Mouse (Mus musculus): ENCODE measurements at regions not wholly inside any gene's neighbourhood (a gene's known extent, or its start where the extent isn't known, plus 50 kb on each side); places are given as distances from the start of the nearest gene placed in this dataset.

DNA sequence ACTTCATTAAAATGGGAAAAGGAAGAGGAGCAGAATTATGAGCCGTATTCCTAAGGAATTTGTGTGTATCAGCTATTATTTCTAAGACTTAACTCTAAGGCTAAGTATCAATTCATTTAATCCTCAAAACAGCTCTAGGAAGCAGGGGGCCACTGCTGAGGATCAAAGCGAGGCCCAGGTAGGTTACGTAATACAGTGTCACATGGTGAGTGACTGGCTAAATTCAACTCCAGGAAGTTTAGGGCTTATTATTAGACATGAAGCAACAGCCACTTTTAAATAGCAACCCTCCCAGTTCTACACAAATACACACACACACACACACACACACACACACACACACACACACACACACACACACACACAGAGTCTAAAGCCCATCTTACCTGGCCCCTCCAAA is 109.3 kb downstream of the Nog start:
- WGBS = 80% methylated on average over 3 of the region's 3 CpGs

DNA sequence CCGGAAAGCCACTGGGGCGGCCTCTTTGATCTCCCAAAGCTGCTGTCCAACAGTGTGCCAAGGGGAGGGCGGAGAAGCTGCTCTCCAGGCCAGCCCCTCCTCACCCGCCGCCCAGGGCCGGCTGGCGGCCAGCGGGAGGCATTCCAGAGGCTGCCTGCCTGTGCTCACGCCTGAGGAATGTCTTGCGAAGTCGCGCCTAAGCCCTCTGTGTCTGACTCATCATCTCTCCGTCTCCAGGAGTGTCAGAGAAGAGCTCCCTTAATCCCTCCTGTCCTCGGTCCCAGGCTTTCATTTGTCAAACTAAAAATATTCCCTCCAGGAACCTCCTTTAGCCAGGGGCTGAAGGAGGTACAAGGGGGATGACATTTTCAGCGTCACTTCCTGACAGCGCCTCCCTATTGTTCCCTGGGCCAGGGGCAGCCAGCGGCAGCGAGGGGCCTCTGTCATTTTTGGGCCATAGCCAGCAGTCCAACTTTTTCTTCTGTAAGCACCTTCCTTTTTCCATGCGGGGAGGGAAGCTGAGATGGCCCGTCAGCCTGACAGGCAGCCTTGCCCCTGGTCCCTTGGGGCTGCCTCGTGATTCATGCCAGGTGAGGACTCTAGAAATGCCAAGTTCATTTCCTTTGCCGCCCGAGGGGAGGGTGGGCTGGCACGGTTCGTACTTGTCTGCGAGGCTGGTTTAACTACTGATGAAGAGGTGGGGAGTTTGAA is 113.4 kb downstream of the Gm525 start:
- H3K36me3 ChIP-seq (replicated peaks) = no peaks in the 10 kb centered on the region
- peak; percentile 56 for DNase-seq (ENCODE audit: extremely low spot score, low spot score)
- H3K27me3 ChIP-seq (ENCODE audit: poor library complexity, severe bottlenecking) = peaks cover 34% of the 10 kb centered on the region
- H3K27ac ChIP-seq = peak overlapping the region; percentile 77
- H3K4me1 ChIP-seq = peaks cover 18% of the 10 kb centered on the region
- WGBS = 12% methylated on average over 26 of the region's 26 CpGs
- no peaks in the 10 kb centered on the region for H3K9me3 ChIP-seq
- peak overlapping the region; percentile 42 for H3K4me3 ChIP-seq

More for the DNA sequence above, 109.3 kb downstream of the Nog start:
- H3K27ac ChIP-seq = no peak overlapping the region
- peaks cover 1% of the 10 kb centered on the region; the same call in 1 of the 2 replicates for H3K4me1 ChIP-seq
- H3K27me3 ChIP-seq (ENCODE audit: poor library complexity, severe bottlenecking) = peaks cover 11% of the 10 kb centered on the region
- no peaks in the 10 kb centered on the region; the same call in 1 of the 2 replicates for H3K9me3 ChIP-seq
- no peak overlapping the region for H3K4me3 ChIP-seq
- no peaks in the 10 kb centered on the region for H3K36me3 ChIP-seq (replicated peaks)
- no peak for DNase-seq (ENCODE audit: extremely low spot score, low spot score)

DNA sequence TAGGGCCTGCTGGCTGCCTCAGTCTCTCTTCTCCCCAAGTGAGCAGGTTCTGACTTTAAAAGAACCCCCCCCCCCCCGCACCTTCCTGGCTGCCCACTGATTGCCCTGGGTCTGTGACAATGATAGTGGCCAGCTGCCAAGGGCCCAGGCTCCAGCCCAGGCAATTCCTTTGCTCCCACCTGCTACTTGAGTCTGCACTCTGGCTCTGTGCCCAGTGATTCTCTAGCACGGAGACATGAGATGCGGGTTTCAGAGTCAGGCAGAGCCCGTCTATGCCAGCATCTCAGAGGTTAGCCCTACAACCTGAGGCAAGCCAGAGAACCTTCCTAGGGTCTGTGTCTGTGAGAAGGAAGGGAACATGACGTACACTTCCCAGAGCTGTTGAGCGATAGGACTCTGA is 112.2 kb downstream of the Gm525 start:
- Histone ChIP-seq H3K36me3 (replicated peaks) (no peaks in the 10 kb centered on the region), H3K27ac (no peak overlapping the region; the same call in 1 of the 2 replicates), H3K4me3 (no peak overlapping the region), H3K9me3 (no peaks in the 10 kb centered on the region), H3K27me3 (ENCODE audit: poor library complexity, severe bottlenecking) (peaks cover 34% of the 10 kb centered on the region), H3K4me1 (peaks cover 18% of the 10 kb centered on the region)
- DNase-seq (ENCODE audit: extremely low spot score, low spot score) = no peak
- 92% methylated on average over 6 of the region's 6 CpGs for WGBS

DNA sequence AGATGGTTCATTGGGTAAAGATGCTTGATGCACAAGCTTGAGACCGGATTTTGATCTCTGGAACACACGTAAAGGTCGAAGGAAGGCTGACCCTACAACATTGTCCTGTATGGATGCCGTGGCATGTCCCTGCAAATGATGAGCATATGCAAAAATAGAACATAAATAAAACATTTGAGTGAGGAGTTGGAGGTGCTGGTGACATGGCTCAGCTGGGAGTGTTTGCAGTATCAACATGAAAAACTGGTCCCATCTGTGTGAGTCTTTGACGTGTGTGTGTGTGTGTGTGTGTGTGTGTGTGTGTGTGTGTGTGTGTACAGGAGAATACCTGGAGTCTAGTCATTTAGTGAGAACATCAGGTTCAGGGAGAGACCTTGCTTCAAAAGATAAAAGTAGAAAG is 107.8 kb downstream of the Gm525 start:
- no peaks in the 10 kb centered on the region for H3K36me3 ChIP-seq (replicated peaks)

DNA sequence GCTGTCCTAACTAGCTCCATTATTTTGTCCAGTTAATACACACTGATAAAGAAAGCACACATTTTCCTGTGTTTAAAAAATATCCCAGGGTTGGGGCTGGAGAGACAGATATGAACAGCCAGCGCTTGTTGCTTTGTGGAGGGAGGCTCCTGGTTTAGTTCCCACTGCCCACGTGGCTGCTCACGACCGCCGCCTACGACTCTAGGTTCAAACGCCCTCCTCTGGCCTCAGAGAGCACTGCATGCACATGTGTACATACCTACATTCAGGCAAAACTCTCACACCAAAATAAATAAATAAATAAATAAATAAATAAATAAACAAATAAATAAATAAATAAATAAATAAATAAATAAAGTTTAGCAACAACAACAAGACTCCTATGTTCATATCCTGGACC is 104.8 kb downstream of the Gm525 start:
- Histone ChIP-seq H3K36me3 (replicated peaks) (no peaks in the 10 kb centered on the region), H3K4me3 (no peak overlapping the region), H3K27ac (no peak overlapping the region), H3K27me3 (ENCODE audit: poor library complexity, severe bottlenecking) (no peaks in the 10 kb centered on the region), H3K4me1 (peaks cover 16% of the 10 kb centered on the region), H3K9me3 (no peaks in the 10 kb centered on the region)
- DNase-seq (ENCODE audit: extremely low spot score, low spot score) = no peak
- 93% methylated on average over 7 of the region's 7 CpGs for WGBS

More for the DNA sequence above, 107.8 kb downstream of the Gm525 start:
- Histone ChIP-seq H3K4me1 (peaks cover 4% of the 10 kb centered on the region), H3K27me3 (ENCODE audit: poor library complexity, severe bottlenecking) (peaks cover 11% of the 10 kb centered on the region), H3K9me3 (no peaks in the 10 kb centered on the region), H3K4me3 (no peak overlapping the region), H3K27ac (no peak overlapping the region)
- DNase-seq (ENCODE audit: extremely low spot score, low spot score) = no peak
- WGBS = 89% methylated on average over 5 of the region's 5 CpGs

DNA sequence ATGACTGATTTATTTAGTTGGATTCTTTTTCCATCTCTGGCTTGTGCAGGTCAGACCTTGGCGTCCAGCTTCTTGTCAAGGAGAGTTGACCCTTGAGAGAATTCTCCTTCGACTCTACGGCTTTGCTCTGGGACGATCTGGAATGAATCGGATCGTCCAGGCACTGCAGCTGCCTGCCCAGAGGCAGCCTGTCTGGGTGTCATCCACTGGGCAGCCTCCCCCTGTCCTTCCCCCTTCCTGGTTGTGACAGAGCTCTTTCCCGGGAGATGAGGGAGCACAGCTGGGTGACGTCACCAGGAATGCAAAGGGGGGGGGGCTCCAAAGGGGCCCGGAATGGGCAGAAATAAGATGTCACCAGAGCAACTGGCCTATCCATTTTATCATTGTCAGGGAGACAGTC is 101.9 kb downstream of the Gm525 start:
- WGBS = 14% methylated on average over 9 of the region's 9 CpGs
- 0 out of 2 replicates have a peak overlapping the region, but pooled peaks have one; percentile 12 for H3K4me3 ChIP-seq

DNA sequence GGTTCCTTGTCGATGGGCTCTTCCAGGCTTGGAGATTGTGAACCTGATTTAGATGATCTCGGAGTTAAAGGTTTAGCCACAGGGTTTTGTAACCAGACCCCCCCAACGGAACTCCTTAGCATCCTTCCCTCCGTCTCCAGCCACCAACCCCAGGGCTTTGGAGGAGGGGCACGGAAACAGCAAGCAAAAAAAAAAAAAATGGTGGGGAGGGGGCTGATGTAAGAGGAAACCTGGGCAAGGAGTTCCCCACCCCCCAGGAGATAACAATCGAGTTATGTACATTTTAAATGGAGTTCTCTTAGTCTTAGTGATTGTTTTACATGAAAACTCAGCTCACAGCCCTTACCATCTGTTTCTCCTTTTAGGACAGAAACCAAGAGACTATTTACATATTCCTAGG is 101.3 kb downstream of the Gm525 start:
- Histone ChIP-seq H3K27me3 (ENCODE audit: poor library complexity, severe bottlenecking) (no peaks in the 10 kb centered on the region), H3K9me3 (no peaks in the 10 kb centered on the region), H3K4me1 (peaks cover 16% of the 10 kb centered on the region), H3K4me3 (0 out of 2 replicates have a peak overlapping the region, but pooled peaks have one; percentile 12), H3K36me3 (replicated peaks) (no peaks in the 10 kb centered on the region), H3K27ac (no peak overlapping the region)
- WGBS = 34% methylated on average over 6 of the region's 6 CpGs
- DNase-seq (ENCODE audit: extremely low spot score, low spot score) = no peak

More for the DNA sequence above, 101.9 kb downstream of the Gm525 start:
- no peaks in the 10 kb centered on the region for H3K36me3 ChIP-seq (replicated peaks)
- peaks cover 16% of the 10 kb centered on the region for H3K4me1 ChIP-seq
- H3K9me3 ChIP-seq = no peaks in the 10 kb centered on the region
- H3K27me3 ChIP-seq (ENCODE audit: poor library complexity, severe bottlenecking) = no peaks in the 10 kb centered on the region
- DNase-seq (ENCODE audit: extremely low spot score, low spot score) = no peak
- H3K27ac ChIP-seq = no peak overlapping the region; the same call in 1 of the 2 replicates

DNA sequence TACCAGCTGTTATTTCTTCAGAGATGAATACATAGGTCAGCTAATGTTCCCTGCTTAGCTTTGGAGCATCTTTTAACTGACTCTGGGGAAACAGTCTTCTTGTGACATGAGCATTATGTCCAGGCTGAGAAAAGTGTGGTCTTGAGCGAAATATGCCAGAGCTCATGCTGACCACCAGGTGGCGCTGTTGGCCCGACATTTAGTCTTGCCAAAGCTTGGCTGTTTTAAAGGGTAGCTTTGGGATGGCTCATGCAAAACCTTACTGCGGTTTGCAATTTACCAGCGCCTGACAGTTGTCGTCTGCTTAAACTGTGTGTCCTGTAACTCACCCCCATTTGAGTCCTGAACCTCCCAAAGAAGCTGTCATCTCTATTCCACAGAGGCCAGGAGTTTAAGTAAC is 91.6 kb downstream of the Gm525 start:
- peak; percentile 81 for DNase-seq (ENCODE audit: extremely low spot score, low spot score)
- Histone ChIP-seq H3K27ac (no peak overlapping the region), H3K4me1 (no peaks in the 10 kb centered on the region), H3K9me3 (no peaks in the 10 kb centered on the region), H3K27me3 (ENCODE audit: poor library complexity, severe bottlenecking) (peaks cover 9% of the 10 kb centered on the region), H3K36me3 (replicated peaks) (no peaks in the 10 kb centered on the region), H3K4me3 (no peak overlapping the region)
- WGBS = 19% methylated on average over 6 of the region's 6 CpGs

DNA sequence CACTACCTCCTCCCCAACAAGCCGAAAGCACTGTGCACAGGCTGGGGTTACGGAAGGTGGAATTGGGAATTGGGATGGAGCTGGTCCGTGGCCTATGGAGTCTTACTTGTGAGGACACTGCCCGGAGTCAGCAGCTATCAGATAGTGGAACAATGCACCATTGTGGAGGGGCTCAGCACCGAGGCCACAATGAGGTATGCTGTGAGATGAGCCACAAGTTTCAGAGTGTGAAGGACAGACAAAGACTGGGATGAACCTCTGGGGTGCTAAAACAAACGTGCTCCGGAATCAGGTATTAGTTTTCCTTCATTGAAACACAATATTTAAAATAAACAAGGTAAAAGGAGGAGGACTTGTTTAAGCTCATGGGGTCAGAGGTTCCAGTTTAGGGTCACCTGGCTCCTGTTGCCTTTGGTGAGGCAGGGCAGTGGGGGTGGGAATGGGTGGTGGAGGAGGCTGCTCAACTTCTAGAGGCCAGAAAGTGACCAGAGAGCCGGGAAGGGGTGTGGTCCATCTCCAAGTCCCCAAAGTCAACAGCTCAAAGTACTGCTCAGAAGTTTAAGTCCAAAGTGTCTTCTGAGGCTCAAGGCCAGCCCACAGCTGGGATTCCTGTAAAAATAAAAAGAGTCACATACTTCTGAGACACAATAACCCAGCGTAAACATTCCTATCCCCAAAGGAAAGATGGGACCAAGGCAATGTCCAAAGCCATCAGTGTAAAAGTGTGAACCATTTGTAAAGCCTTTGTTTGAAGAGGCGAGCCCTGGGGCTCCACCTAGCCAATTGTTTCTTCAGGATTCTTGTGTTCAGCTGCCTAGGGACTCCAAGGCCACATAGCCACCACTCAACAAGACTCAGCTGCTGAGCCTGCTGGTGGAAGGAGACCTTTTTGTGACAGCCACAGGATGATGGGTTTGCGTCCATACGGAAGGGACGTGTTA is 80.1 kb downstream of the Gm525 start:
- Histone ChIP-seq H3K27me3 (ENCODE audit: poor library complexity, severe bottlenecking) (no peaks in the 10 kb centered on the region), H3K4me3 (no peak overlapping the region), H3K4me1 (peaks cover 5% of the 10 kb centered on the region; the same call in 1 of the 2 replicates), H3K27ac (no peak overlapping the region), H3K36me3 (replicated peaks) (no peaks in the 10 kb centered on the region), H3K9me3 (no peaks in the 10 kb centered on the region)
- WGBS = 79% methylated on average over 13 of the region's 13 CpGs
- DNase-seq (ENCODE audit: extremely low spot score, low spot score) = no peak

DNA sequence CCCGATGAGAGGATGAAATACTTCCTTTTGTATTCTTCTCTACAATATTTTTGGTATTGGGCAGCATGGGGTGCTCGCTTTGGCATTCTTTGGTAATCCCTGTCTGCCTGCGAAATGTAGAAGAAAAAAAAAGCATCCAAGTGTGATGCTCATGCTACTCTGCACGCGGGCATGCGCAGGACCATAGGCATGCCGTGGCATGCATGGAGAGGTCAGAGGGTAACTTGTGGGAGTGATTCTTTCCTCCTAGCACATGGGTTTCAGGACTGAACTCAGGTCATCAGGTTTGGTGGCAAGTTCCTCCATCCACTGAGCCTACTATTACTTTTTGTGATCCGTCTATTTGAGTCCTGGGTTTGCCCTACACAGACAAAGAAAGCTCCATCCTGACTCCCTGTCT is 74.3 kb downstream of the Gm525 start:
- peaks cover under 1% of the 10 kb centered on the region; the same call in 1 of the 2 replicates for H3K4me1 ChIP-seq
- no peak overlapping the region for H3K4me3 ChIP-seq
- DNase-seq (ENCODE audit: extremely low spot score, low spot score) = no peak
- H3K9me3 ChIP-seq = no peaks in the 10 kb centered on the region
- H3K36me3 ChIP-seq (replicated peaks) = no peaks in the 10 kb centered on the region
- H3K27me3 ChIP-seq (ENCODE audit: poor library complexity, severe bottlenecking) = no peaks in the 10 kb centered on the region
- H3K27ac ChIP-seq = no peak overlapping the region
- WGBS = 90% methylated on average over 8 of the region's 8 CpGs

DNA sequence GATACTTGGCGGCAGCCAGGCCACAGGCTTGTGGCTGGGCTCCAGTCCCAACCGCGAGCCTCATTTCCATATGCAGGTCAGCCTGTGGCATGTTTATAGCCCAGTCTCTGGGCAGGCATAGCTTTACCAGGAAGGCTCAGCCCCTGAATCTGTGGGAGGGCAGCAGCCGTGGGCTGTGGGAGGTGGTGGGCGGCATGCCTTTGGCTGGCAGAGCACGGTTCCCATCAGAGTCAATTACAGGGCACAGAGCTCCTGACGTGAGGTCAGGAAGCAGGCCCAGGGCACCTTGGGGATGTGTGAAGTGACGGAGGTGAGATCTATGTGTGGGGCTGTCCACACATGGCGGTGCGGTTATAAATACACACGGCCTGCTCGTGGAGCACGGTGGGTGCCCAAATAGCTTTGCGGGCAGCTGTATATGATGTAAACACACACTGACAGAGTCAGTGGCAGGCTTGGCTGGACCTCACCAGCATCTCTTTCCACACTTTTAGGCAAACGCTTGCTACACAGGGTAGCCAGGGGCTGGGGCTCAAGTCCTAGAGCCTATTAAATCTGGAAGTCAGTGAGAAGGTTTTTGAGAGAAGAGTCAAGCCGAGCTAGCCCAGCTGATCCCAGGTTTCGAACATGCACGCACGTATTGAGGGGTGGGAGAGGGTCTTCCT is 71.8 kb downstream of the Gm525 start:
- no peaks in the 10 kb centered on the region for H3K27me3 ChIP-seq (ENCODE audit: poor library complexity, severe bottlenecking)
- H3K27ac ChIP-seq = no peak overlapping the region
- H3K4me1 ChIP-seq = peaks cover 8% of the 10 kb centered on the region
- WGBS = 82% methylated on average over 19 of the region's 19 CpGs
- H3K36me3 ChIP-seq (replicated peaks) = no peaks in the 10 kb centered on the region
- H3K9me3 ChIP-seq = no peaks in the 10 kb centered on the region
- H3K4me3 ChIP-seq = no peak overlapping the region
- DNase-seq (ENCODE audit: extremely low spot score, low spot score) = no peak

DNA sequence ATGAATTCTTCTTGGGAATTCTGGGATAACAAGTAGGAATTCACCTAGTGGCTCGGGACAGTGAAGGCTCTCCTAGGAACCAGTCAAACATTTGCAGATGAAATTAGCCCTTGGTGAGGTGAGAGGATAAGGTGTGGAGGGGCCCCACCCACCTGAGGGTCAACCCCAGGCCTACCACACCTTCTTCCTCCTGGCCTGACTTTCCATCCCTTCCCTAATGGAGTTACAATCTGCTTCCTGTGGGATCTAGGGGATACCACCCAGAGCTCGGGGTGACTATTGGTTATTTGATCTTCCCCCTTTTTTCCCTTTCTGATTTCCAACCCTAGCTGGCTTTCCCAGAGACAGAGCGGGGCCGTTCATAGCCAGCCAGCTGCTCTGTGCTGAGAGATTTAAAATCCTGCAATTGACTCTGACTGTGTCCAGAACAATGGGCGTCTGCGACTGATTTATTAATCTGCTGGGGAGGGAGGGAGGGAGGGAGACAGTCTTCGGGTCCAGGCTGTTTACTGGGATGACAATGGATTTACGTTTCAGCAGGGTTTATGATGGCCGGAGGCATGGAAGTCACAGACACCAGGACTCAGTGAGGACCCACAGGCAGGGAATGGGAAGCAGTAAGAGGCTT is 69.0 kb downstream of the Gm525 start:
- Histone ChIP-seq H3K9me3 (0 out of 2 replicates have a peak, but pooled peaks cover 5% of the 10 kb centered on the region), H3K4me1 (peaks cover 8% of the 10 kb centered on the region), H3K4me3 (no peak overlapping the region), H3K36me3 (replicated peaks) (no peaks in the 10 kb centered on the region), H3K27ac (0 out of 2 replicates have a peak overlapping the region, but pooled peaks have one; percentile 35), H3K27me3 (ENCODE audit: poor library complexity, severe bottlenecking) (no peaks in the 10 kb centered on the region)
- no peak for DNase-seq (ENCODE audit: extremely low spot score, low spot score)
- WGBS = 73% methylated on average over 9 of the region's 9 CpGs
